Mouse (Mus musculus): ENCODE measurements around the gene Cntnap2. TPM values are rescaled to one million over a fixed set of nuclear protein-coding genes. Genes with fewer than 3 reads are reported as not detected.

The Cntnap2 gene
- total and polyA plus RNA-seq, 3 experiments: 0.02 TPM; not detected in 2

DNA sequence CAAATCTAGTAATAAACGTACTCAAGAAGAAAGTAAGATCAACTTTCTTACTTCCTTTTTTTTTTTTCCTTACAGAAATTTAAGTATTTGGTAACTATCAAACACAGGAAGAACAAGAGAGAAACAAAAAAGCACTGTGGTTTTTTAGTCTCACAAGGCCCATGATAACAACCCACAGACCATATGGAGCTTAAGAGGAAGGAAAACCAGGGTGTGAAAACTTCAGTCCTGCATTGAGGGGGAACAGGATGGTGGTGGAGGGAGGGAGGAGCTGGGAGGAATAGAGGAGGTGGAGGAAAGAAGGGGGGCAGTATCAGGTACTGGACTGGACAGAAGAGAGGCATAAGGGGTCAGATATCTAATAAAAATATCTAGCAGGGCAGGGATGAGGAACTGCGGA is 212.4 kb downstream of the Cntnap2 start:
- 64% methylated on average over 2 of the region's 2 CpGs for WGBS
- Histone ChIP-seq H3K9ac (ENCODE audit: low read depth, low read length) (no peak overlapping the region), H3K36me3 (ENCODE audit: control insufficient read depth, insufficient read depth, low read length) (no peaks in the 10 kb centered on the region), H3K4me3 (no peak overlapping the region), H3K27ac (no peak overlapping the region), H3K4me1 (ENCODE audit: control insufficient read depth, insufficient read depth, low read length) (no peaks in the 10 kb centered on the region), H3K27me3 (ENCODE audit: control insufficient read depth, insufficient read depth, low read length) (0 out of 2 replicates have a peak, but pooled peaks cover 1% of the 10 kb centered on the region), H3K79me2 (replicated peaks; ENCODE audit: control insufficient read depth, insufficient read depth, low read length) (no peaks in the 10 kb centered on the region)
- TF ChIP-seq EP300 (IDR thresholded peaks at IDR 0.05; ENCODE audit: insufficient read depth, low read depth, low read length): no peak
- no peak for TF ChIP-seq CTCF (IDR thresholded peaks at IDR 0.05)
- TF ChIP-seq POLR2A (IDR thresholded peaks at IDR 0.05; ENCODE audit: insufficient read depth, low read depth, low read length): no peak
- intact Hi-C loops (cut with DNase I): no loop called here
- no peak for DNase-seq

GRCm38 (mm10) chr6:45273259-45273775 is 214.2 kb downstream of the Cntnap2 start:
- TF ChIP-seq POLR2A (IDR thresholded peaks at IDR 0.05; ENCODE audit: insufficient read depth, low read depth, low read length): no peak
- no peak for TF ChIP-seq CTCF (IDR thresholded peaks at IDR 0.05)
- no peak for TF ChIP-seq EP300 (IDR thresholded peaks at IDR 0.05; ENCODE audit: insufficient read depth, low read depth, low read length)
- Histone ChIP-seq H3K4me1 (ENCODE audit: control insufficient read depth, insufficient read depth, low read length) (no peaks in the 10 kb centered on the region), H3K9ac (ENCODE audit: low read depth, low read length) (no peak overlapping the region), H3K27ac (no peak overlapping the region), H3K4me3 (no peak overlapping the region), H3K79me2 (replicated peaks; ENCODE audit: control insufficient read depth, insufficient read depth, low read length) (no peaks in the 10 kb centered on the region), H3K27me3 (ENCODE audit: control insufficient read depth, insufficient read depth, low read length) (0 out of 2 replicates have a peak, but pooled peaks cover 1% of the 10 kb centered on the region), H3K36me3 (ENCODE audit: control insufficient read depth, insufficient read depth, low read length) (no peaks in the 10 kb centered on the region)
- 50% methylated on average over 1 of the region's 1 CpGs for WGBS
- DNase-seq: no peak
- intact Hi-C loops (cut with DNase I): no loop called here

- no peaks in the 10 kb centered on the region for H3K4me1 ChIP-seq (ENCODE audit: control insufficient read depth, insufficient read depth, low read length)
- H3K36me3 ChIP-seq (ENCODE audit: control insufficient read depth, insufficient read depth, low read length): no peaks in the 10 kb centered on the region
- intact Hi-C loops (cut with DNase I): no loop called here
- no peak for DNase-seq
- H3K4me3 ChIP-seq: no peak overlapping the region
- WGBS: 47% methylated on average over 1 of the region's 1 CpGs
- no peak overlapping the region for H3K27ac ChIP-seq
- no peaks in the 10 kb centered on the region for H3K79me2 ChIP-seq (replicated peaks; ENCODE audit: control insufficient read depth, insufficient read depth, low read length)
- H3K9ac ChIP-seq (ENCODE audit: low read depth, low read length): no peak overlapping the region
- no peaks in the 10 kb centered on the region for H3K27me3 ChIP-seq (ENCODE audit: control insufficient read depth, insufficient read depth, low read length)
- TF ChIP-seq CTCF (IDR thresholded peaks at IDR 0.05) (no peak), POLR2A (IDR thresholded peaks at IDR 0.05; ENCODE audit: insufficient read depth, low read depth, low read length) (no peak), EP300 (IDR thresholded peaks at IDR 0.05; ENCODE audit: insufficient read depth, low read depth, low read length) (no peak)
Measured at GRCm38 (mm10) chr6:45290154-45290553, 231.0 kb downstream of the Cntnap2 start.

DNA sequence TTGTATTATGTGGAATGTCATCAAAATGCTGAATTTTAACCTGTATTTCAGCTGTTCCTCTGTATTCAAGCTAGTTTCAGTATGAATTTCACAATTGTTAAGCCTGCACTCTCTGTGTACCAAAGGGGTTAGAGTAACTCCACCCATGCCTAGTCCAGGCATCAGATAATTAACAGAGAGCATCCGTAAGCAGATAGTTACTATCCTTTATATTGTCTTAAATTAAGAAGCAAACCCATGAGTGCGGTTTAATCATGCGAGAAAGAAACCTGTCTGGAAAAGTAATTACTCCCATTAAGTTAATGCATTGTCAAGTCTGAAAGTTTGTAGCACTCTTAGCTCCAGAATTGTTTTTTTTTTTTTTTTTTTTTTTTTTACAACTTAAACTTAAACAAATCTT is 258.3 kb downstream of the Cntnap2 start:
- 82% methylated on average over 3 of the region's 3 CpGs for WGBS
- H3K36me3 ChIP-seq (ENCODE audit: control insufficient read depth, insufficient read depth, low read length): no peaks in the 10 kb centered on the region
- H3K9ac ChIP-seq (ENCODE audit: low read depth, low read length): no peak overlapping the region
- no peaks in the 10 kb centered on the region for H3K27me3 ChIP-seq (ENCODE audit: control insufficient read depth, insufficient read depth, low read length)
- intact Hi-C loops (cut with DNase I): no loop called here
- no peak overlapping the region for H3K4me3 ChIP-seq
- no peak overlapping the region for H3K27ac ChIP-seq
- no peaks in the 10 kb centered on the region for H3K79me2 ChIP-seq (replicated peaks; ENCODE audit: control insufficient read depth, insufficient read depth, low read length)
- no peak for TF ChIP-seq EP300 (IDR thresholded peaks at IDR 0.05; ENCODE audit: insufficient read depth, low read depth, low read length)
- TF ChIP-seq CTCF (IDR thresholded peaks at IDR 0.05): no peak
- no peak for TF ChIP-seq POLR2A (IDR thresholded peaks at IDR 0.05; ENCODE audit: insufficient read depth, low read depth, low read length)
- DNase-seq: no peak
- H3K4me1 ChIP-seq (ENCODE audit: control insufficient read depth, insufficient read depth, low read length): no peaks in the 10 kb centered on the region

DNA sequence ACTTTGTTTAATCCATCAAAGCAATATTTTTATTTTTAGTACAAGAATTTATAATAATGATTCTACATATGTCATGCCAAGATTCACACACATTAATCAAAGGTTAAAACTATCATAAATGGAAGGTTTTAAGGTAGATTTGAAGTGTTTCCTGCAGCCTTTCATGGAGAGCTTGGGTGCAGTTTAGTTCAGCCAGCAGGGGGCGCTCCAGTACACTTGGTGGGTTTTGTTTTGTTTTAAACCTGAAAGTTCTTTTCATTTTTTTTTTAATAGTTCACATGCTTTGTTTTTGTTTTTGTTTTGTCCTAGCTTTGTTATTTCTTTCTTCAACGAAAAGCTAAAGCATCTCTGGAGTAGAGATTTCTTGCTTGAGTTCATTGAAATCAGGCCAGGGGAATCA is 264.3 kb downstream of the Cntnap2 start:
- H3K4me1 ChIP-seq (ENCODE audit: control insufficient read depth, insufficient read depth, low read length): no peaks in the 10 kb centered on the region
- no peak overlapping the region for H3K4me3 ChIP-seq
- 2% methylated on average over 2 of the region's 2 CpGs for WGBS
- no peak overlapping the region for H3K27ac ChIP-seq
- TF ChIP-seq EP300 (IDR thresholded peaks at IDR 0.05; ENCODE audit: insufficient read depth, low read depth, low read length): no peak
- peak; percentile 87 for TF ChIP-seq CTCF (IDR thresholded peaks at IDR 0.05)
- no peak for TF ChIP-seq POLR2A (IDR thresholded peaks at IDR 0.05; ENCODE audit: insufficient read depth, low read depth, low read length)
- H3K79me2 ChIP-seq (replicated peaks; ENCODE audit: control insufficient read depth, insufficient read depth, low read length): no peaks in the 10 kb centered on the region
- H3K9ac ChIP-seq (ENCODE audit: low read depth, low read length): no peak overlapping the region
- H3K36me3 ChIP-seq (ENCODE audit: control insufficient read depth, insufficient read depth, low read length): no peaks in the 10 kb centered on the region
- peak in 1 of 2 experiments; percentile 26 for DNase-seq
- intact Hi-C loops (cut with DNase I): loop anchor here (5.0 kb wide), 1 partner anchor 1639 kb away; no protein-coding TSS in a partner anchor
- H3K27me3 ChIP-seq (ENCODE audit: control insufficient read depth, insufficient read depth, low read length): no peaks in the 10 kb centered on the region

GRCm38 (mm10) chr6:45327952-45328485 is 268.9 kb downstream of the Cntnap2 start:
- Histone ChIP-seq H3K9ac (ENCODE audit: low read depth, low read length) (no peak overlapping the region), H3K27me3 (ENCODE audit: control insufficient read depth, insufficient read depth, low read length) (no peaks in the 10 kb centered on the region), H3K79me2 (replicated peaks; ENCODE audit: control insufficient read depth, insufficient read depth, low read length) (no peaks in the 10 kb centered on the region), H3K4me3 (no peak overlapping the region), H3K36me3 (ENCODE audit: control insufficient read depth, insufficient read depth, low read length) (no peaks in the 10 kb centered on the region), H3K4me1 (ENCODE audit: control insufficient read depth, insufficient read depth, low read length) (no peaks in the 10 kb centered on the region), H3K27ac (no peak overlapping the region)
- intact Hi-C loops (cut with DNase I): no loop called here
- no peak for DNase-seq
- TF ChIP-seq CTCF (IDR thresholded peaks at IDR 0.05) (no peak), EP300 (IDR thresholded peaks at IDR 0.05; ENCODE audit: insufficient read depth, low read depth, low read length) (no peak)
- 76% methylated on average over 3 of the region's 3 CpGs for WGBS

All from heart, adult 2 months (tissue).